Mouse (Mus musculus): ENCODE measurements around the gene Ranbp17. TPM values are rescaled to one million over a fixed set of nuclear protein-coding genes. Genes with fewer than 3 reads are reported as not detected.

The Ranbp17 gene
- polyA plus RNA-seq, 1 experiment from 2014 or later = 2.2 TPM

GRCm38 (mm10) chr11:33349269-33349668 is 164.3 kb downstream of the Ranbp17 start:
- 81% methylated on average over 2 of the region's 2 CpGs for WGBS
- H3K4me1 ChIP-seq (replicated peaks; ENCODE audit: control insufficient read depth, insufficient read depth) = no peaks in the 10 kb centered on the region
- TF ChIP-seq CTCF (IDR thresholded peaks at IDR 0.05; ENCODE audit: low read depth) = no peak
- TF ChIP-seq EP300 (optimal IDR thresholded peaks at IDR 0.05) = no peak
- H3K36me3 ChIP-seq (ENCODE audit: control insufficient read depth, insufficient read depth, low read length) = no peaks in the 10 kb centered on the region
- no peak overlapping the region for H3K9ac ChIP-seq (ENCODE audit: low read length)
- no peak for DNase-seq (ENCODE audit: low spot score)
- H3K27me3 ChIP-seq (ENCODE audit: control insufficient read depth, insufficient read depth, low read length) = no peaks in the 10 kb centered on the region
- ATAC-seq (ENCODE audit: low FRiP score, low TSS enrichment) = no peak
- H3K9me3 ChIP-seq (ENCODE audit: control insufficient read depth, low read length) = no peaks in the 10 kb centered on the region
- H3K4me2 ChIP-seq (replicated peaks; ENCODE audit: low read depth) = no peak overlapping the region
- no peak overlapping the region for H3K4me3 ChIP-seq (ENCODE audit: low read depth, low read length)
- no peak overlapping the region for H3K27ac ChIP-seq (replicated peaks)

GRCm38 (mm10) chr11:33342061-33342460 is 171.5 kb downstream of the Ranbp17 start:
- H3K4me3 ChIP-seq (ENCODE audit: low read depth, low read length) = no peak overlapping the region
- no peak for DNase-seq (ENCODE audit: low spot score)
- no peaks in the 10 kb centered on the region for H3K4me1 ChIP-seq (replicated peaks; ENCODE audit: control insufficient read depth, insufficient read depth)
- H3K27ac ChIP-seq (replicated peaks) = no peak overlapping the region
- no peaks in the 10 kb centered on the region for H3K9me3 ChIP-seq (ENCODE audit: control insufficient read depth, low read length)
- H3K9ac ChIP-seq (ENCODE audit: low read length) = no peak overlapping the region
- 87% methylated on average over 2 of the region's 2 CpGs for WGBS
- TF ChIP-seq EP300 (optimal IDR thresholded peaks at IDR 0.05) (no peak), CTCF (IDR thresholded peaks at IDR 0.05; ENCODE audit: low read depth) (no peak)
- no peak overlapping the region for H3K4me2 ChIP-seq (replicated peaks; ENCODE audit: low read depth)
- no peaks in the 10 kb centered on the region for H3K36me3 ChIP-seq (ENCODE audit: control insufficient read depth, insufficient read depth, low read length)
- H3K27me3 ChIP-seq (ENCODE audit: control insufficient read depth, insufficient read depth, low read length) = no peaks in the 10 kb centered on the region
- no peak for ATAC-seq (ENCODE audit: low FRiP score, low TSS enrichment)

- no peak overlapping the region for H3K4me3 ChIP-seq (ENCODE audit: low read depth, low read length)
- no peaks in the 10 kb centered on the region for H3K36me3 ChIP-seq (ENCODE audit: control insufficient read depth, insufficient read depth, low read length)
- no peak overlapping the region for H3K27ac ChIP-seq (replicated peaks)
- no peak overlapping the region for H3K4me2 ChIP-seq (replicated peaks; ENCODE audit: low read depth)
- H3K9ac ChIP-seq (ENCODE audit: low read length) = no peak overlapping the region
- no peaks in the 10 kb centered on the region for H3K4me1 ChIP-seq (replicated peaks; ENCODE audit: control insufficient read depth, insufficient read depth)
- no peaks in the 10 kb centered on the region for H3K27me3 ChIP-seq (ENCODE audit: control insufficient read depth, insufficient read depth, low read length)
- WGBS = 46% methylated on average over 7 of the region's 7 CpGs
- no peak for ATAC-seq (ENCODE audit: low FRiP score, low TSS enrichment)
- no peaks in the 10 kb centered on the region for H3K9me3 ChIP-seq (ENCODE audit: control insufficient read depth, low read length)
- DNase-seq (ENCODE audit: low spot score) = peak; percentile 18
- no peak for TF ChIP-seq EP300 (optimal IDR thresholded peaks at IDR 0.05)
- peak; percentile 69 for TF ChIP-seq CTCF (IDR thresholded peaks at IDR 0.05; ENCODE audit: low read depth)
These were observed 176.9 kb downstream of the Ranbp17 start for GRCm38 (mm10) chr11:33336552-33337121.

GRCm38 (mm10) chr11:33335616-33336015 is 177.9 kb downstream of the Ranbp17 start:
- WGBS = 90% methylated on average over 3 of the region's 3 CpGs
- H3K27me3 ChIP-seq (ENCODE audit: control insufficient read depth, insufficient read depth, low read length) = no peaks in the 10 kb centered on the region
- H3K4me1 ChIP-seq (replicated peaks; ENCODE audit: control insufficient read depth, insufficient read depth) = no peaks in the 10 kb centered on the region
- no peak overlapping the region for H3K4me3 ChIP-seq (ENCODE audit: low read depth, low read length)
- no peak for TF ChIP-seq CTCF (IDR thresholded peaks at IDR 0.05; ENCODE audit: low read depth)
- TF ChIP-seq EP300 (optimal IDR thresholded peaks at IDR 0.05) = no peak
- H3K4me2 ChIP-seq (replicated peaks; ENCODE audit: low read depth) = no peak overlapping the region
- ATAC-seq (ENCODE audit: low FRiP score, low TSS enrichment) = no peak
- no peaks in the 10 kb centered on the region for H3K36me3 ChIP-seq (ENCODE audit: control insufficient read depth, insufficient read depth, low read length)
- H3K9ac ChIP-seq (ENCODE audit: low read length) = no peak overlapping the region
- no peak overlapping the region for H3K27ac ChIP-seq (replicated peaks)
- H3K9me3 ChIP-seq (ENCODE audit: control insufficient read depth, low read length) = no peaks in the 10 kb centered on the region
- DNase-seq (ENCODE audit: low spot score) = no peak

GRCm38 (mm10) chr11:33332137-33332536 is 181.4 kb downstream of the Ranbp17 start:
- Histone ChIP-seq H3K4me3 (ENCODE audit: low read depth, low read length) (no peak overlapping the region), H3K27ac (replicated peaks) (no peak overlapping the region), H3K4me2 (replicated peaks; ENCODE audit: low read depth) (no peak overlapping the region), H3K9ac (ENCODE audit: low read length) (no peak overlapping the region), H3K27me3 (ENCODE audit: control insufficient read depth, insufficient read depth, low read length) (no peaks in the 10 kb centered on the region), H3K9me3 (ENCODE audit: control insufficient read depth, low read length) (no peaks in the 10 kb centered on the region), H3K4me1 (replicated peaks; ENCODE audit: control insufficient read depth, insufficient read depth) (no peaks in the 10 kb centered on the region), H3K36me3 (ENCODE audit: control insufficient read depth, insufficient read depth, low read length) (no peaks in the 10 kb centered on the region)
- no peak for TF ChIP-seq CTCF (IDR thresholded peaks at IDR 0.05; ENCODE audit: low read depth)
- TF ChIP-seq EP300 (optimal IDR thresholded peaks at IDR 0.05) = no peak
- WGBS = 47% methylated on average over 5 of the region's 5 CpGs
- no peak for ATAC-seq (ENCODE audit: low FRiP score, low TSS enrichment)
- DNase-seq (ENCODE audit: low spot score) = no peak

- WGBS = 73% methylated on average over 7 of the region's 7 CpGs
- Histone ChIP-seq H3K27me3 (ENCODE audit: control insufficient read depth, insufficient read depth, low read length) (no peaks in the 10 kb centered on the region), H3K9ac (ENCODE audit: low read length) (no peak overlapping the region), H3K4me3 (ENCODE audit: low read depth, low read length) (no peak overlapping the region), H3K27ac (replicated peaks) (no peak overlapping the region), H3K4me2 (replicated peaks; ENCODE audit: low read depth) (no peak overlapping the region), H3K4me1 (replicated peaks; ENCODE audit: control insufficient read depth, insufficient read depth) (no peaks in the 10 kb centered on the region), H3K36me3 (ENCODE audit: control insufficient read depth, insufficient read depth, low read length) (no peaks in the 10 kb centered on the region), H3K9me3 (ENCODE audit: control insufficient read depth, low read length) (no peaks in the 10 kb centered on the region)
- TF ChIP-seq EP300 (optimal IDR thresholded peaks at IDR 0.05) (no peak), CTCF (IDR thresholded peaks at IDR 0.05; ENCODE audit: low read depth) (no peak)
- DNase-seq (ENCODE audit: low spot score) (no peak), ATAC-seq (ENCODE audit: low FRiP score, low TSS enrichment) (no peak)
These were observed 194.4 kb downstream of the Ranbp17 start for GRCm38 (mm10) chr11:33319006-33319611.

Data from stomach, postnatal 0 days (tissue).